30 mouse cellular contexts compared by ENCODE assay signal in genomic region chr9:18598366-18598765, GRCm38 (mm10).
"Had no signal": no experiment of that assay in that cellular context is flagged by ENCODE, and none has a peak within 500 bp of the region (broad histone marks: within the 10 kb centered on the region; RNA-seq: fewer than 3 reads in every experiment).

No protein-coding gene starts in this region.

- H3K27me3 ChIP-seq: heart, embryonic 12.5 days; heart, embryonic 13.5 days; heart, embryonic 15.5 days; hindbrain, embryonic 12.5 days; hindbrain, embryonic 13.5 days; hindbrain, embryonic 15.5 days; intestine, embryonic 15.5 days; kidney, embryonic 15.5 days had no signal

- H3K9me3 ChIP-seq: heart, embryonic 12.5 days; heart, embryonic 13.5 days; heart, embryonic 15.5 days; hindbrain, embryonic 10.5 days; hindbrain, embryonic 12.5 days; hindbrain, embryonic 13.5 days; hindbrain, embryonic 15.5 days; intestine, embryonic 15.5 days; kidney, embryonic 15.5 days had no signal

- H3K27ac ChIP-seq: heart, embryonic 13.5 days; heart, embryonic 15.5 days; hindbrain, embryonic 10.5 days; hindbrain, embryonic 12.5 days; hindbrain, embryonic 13.5 days; hindbrain, embryonic 14.5 days; hindbrain, embryonic 15.5 days; hindbrain, postnatal 0 days; intestine, embryonic 15.5 days; kidney, embryonic 15.5 days; kidney, postnatal 0 days; layer of hippocampus, adult 2 months; left cerebral cortex, adult 2 months had no signal

- DNase-seq: heart, postnatal 10 days; heart, postnatal 14 days; heart, postnatal 36 days; heart, postnatal 4 days; kidney, adult 11 months; kidney, adult 18-20 months; kidney, adult 2 months; kidney, adult 8-10 months; kidney, adult 9 months; kidney, postnatal 10 days; kidney, postnatal 14 days; kidney, postnatal 25 days; kidney, postnatal 36 days; kidney, postnatal 4 days; layer of hippocampus, adult 9-11 months; layer of hippocampus, postnatal 36 days had no signal

- H3K9ac ChIP-seq: heart, embryonic 12.5 days; heart, embryonic 13.5 days; heart, embryonic 15.5 days; hindbrain, embryonic 12.5 days; hindbrain, embryonic 13.5 days; hindbrain, embryonic 14.5 days; hindbrain, embryonic 15.5 days; intestine, embryonic 15.5 days; kidney, embryonic 15.5 days had no signal

- H3K36me3 ChIP-seq: heart, embryonic 12.5 days; heart, embryonic 13.5 days; heart, embryonic 15.5 days; hindbrain, embryonic 10.5 days; hindbrain, embryonic 12.5 days; hindbrain, embryonic 13.5 days; hindbrain, embryonic 15.5 days; intestine, embryonic 15.5 days; kidney, embryonic 15.5 days had no signal

- H3K4me1 ChIP-seq: heart, embryonic 12.5 days; heart, embryonic 13.5 days; heart, embryonic 15.5 days; hindbrain, embryonic 10.5 days; hindbrain, embryonic 12.5 days; hindbrain, embryonic 13.5 days; hindbrain, embryonic 15.5 days; intestine, embryonic 15.5 days; kidney, embryonic 15.5 days had no signal

- H3K4me3 ChIP-seq: heart, embryonic 12.5 days; heart, embryonic 13.5 days; heart, embryonic 15.5 days; hindbrain, embryonic 10.5 days; hindbrain, embryonic 12.5 days; hindbrain, embryonic 13.5 days; hindbrain, embryonic 15.5 days; intestine, embryonic 15.5 days; kidney, embryonic 15.5 days; layer of hippocampus, adult 2 months; left cerebral cortex, adult 2 months had no signal
